Mouse (Mus musculus): ENCODE data around the gene R3hdm4. TPM values are rescaled to one million over a fixed set of nuclear protein-coding genes. Genes with fewer than 3 reads are reported as not detected.

R3hdm4 gene
- polyA plus RNA-seq, 1 experiment from 2014 or later, result 116 TPM

- peaks cover 26% of the 10 kb centered on the region; the same call in 1 of the 2 replicates for H3K36me3 ChIP-seq (ENCODE audit: control insufficient read depth, insufficient read depth, low read length)
- no peak overlapping the region for H3K9ac ChIP-seq (ENCODE audit: low read depth, low read length)
- no peak for ATAC-seq
- H3K27ac ChIP-seq (ENCODE audit: low read length), result no peak overlapping the region
- WGBS, result 85% methylated on average over 16 of the region's 16 CpGs
- H3K27me3 ChIP-seq (replicated peaks; ENCODE audit: control insufficient read depth, insufficient read depth, low read length), result no peaks in the 10 kb centered on the region
- no peaks in the 10 kb centered on the region for H3K9me3 ChIP-seq (ENCODE audit: control insufficient read depth, low read length)
- no peak overlapping the region for H3K4me2 ChIP-seq (ENCODE audit: low read depth, low read length)
- H3K4me1 ChIP-seq (ENCODE audit: control insufficient read depth, insufficient read depth, low read length), result peaks cover 78% of the 10 kb centered on the region
- H3K4me3 ChIP-seq (ENCODE audit: low read length), result no peak overlapping the region
Observed at GRCm38 (mm10) chr10:79934794-79935569, 14.0 kb upstream of the R3hdm4 start.

GRCm38 (mm10) chr10:79934272-79934721, 13.3 kb upstream of the R3hdm4 start:
- peak overlapping the region; percentile 49 for H3K27ac ChIP-seq (ENCODE audit: low read length)
- H3K9ac ChIP-seq (ENCODE audit: low read depth, low read length), result peak overlapping the region; percentile 47
- no peak overlapping the region for H3K4me3 ChIP-seq (ENCODE audit: low read length)
- no peak overlapping the region for H3K4me2 ChIP-seq (ENCODE audit: low read depth, low read length)
- H3K4me1 ChIP-seq (ENCODE audit: control insufficient read depth, insufficient read depth, low read length), result peaks cover 80% of the 10 kb centered on the region
- no peaks in the 10 kb centered on the region for H3K27me3 ChIP-seq (replicated peaks; ENCODE audit: control insufficient read depth, insufficient read depth, low read length)
- H3K9me3 ChIP-seq (ENCODE audit: control insufficient read depth, low read length), result no peaks in the 10 kb centered on the region
- WGBS, result 45% methylated on average over 13 of the region's 13 CpGs
- peaks cover 24% of the 10 kb centered on the region; the same call in 1 of the 2 replicates for H3K36me3 ChIP-seq (ENCODE audit: control insufficient read depth, insufficient read depth, low read length)
- 0 out of 2 replicates have a peak, but pooled peaks have one; percentile 4 for ATAC-seq

GRCm38 (mm10) chr10:79933861-79934260, 12.9 kb upstream of the R3hdm4 start:
- Histone ChIP-seq H3K27me3 (replicated peaks; ENCODE audit: control insufficient read depth, insufficient read depth, low read length) (no peaks in the 10 kb centered on the region), H3K4me1 (ENCODE audit: control insufficient read depth, insufficient read depth, low read length) (peaks cover 82% of the 10 kb centered on the region), H3K4me2 (ENCODE audit: low read depth, low read length) (no peak overlapping the region), H3K27ac (ENCODE audit: low read length) (peak overlapping the region; percentile 49; the same call in 1 of the 2 replicates), H3K9me3 (ENCODE audit: control insufficient read depth, low read length) (no peaks in the 10 kb centered on the region), H3K36me3 (ENCODE audit: control insufficient read depth, insufficient read depth, low read length) (peaks cover 24% of the 10 kb centered on the region; the same call in 1 of the 2 replicates), H3K4me3 (ENCODE audit: low read length) (no peak overlapping the region), H3K9ac (ENCODE audit: low read depth, low read length) (peak overlapping the region; percentile 47; the same call in 1 of the 2 replicates)
- 76% methylated on average over 6 of the region's 6 CpGs for WGBS
- no peak for ATAC-seq

GRCm38 (mm10) chr10:79933145-79933679, 12.2 kb upstream of the R3hdm4 start:
- 61% methylated on average over 9 of the region's 9 CpGs for WGBS
- H3K4me2 ChIP-seq (ENCODE audit: low read depth, low read length), result no peak overlapping the region
- peak overlapping the region; percentile 51 for H3K27ac ChIP-seq (ENCODE audit: low read length)
- no peak overlapping the region for H3K4me3 ChIP-seq (ENCODE audit: low read length)
- peaks cover 24% of the 10 kb centered on the region; the same call in 1 of the 2 replicates for H3K36me3 ChIP-seq (ENCODE audit: control insufficient read depth, insufficient read depth, low read length)
- H3K9me3 ChIP-seq (ENCODE audit: control insufficient read depth, low read length), result no peaks in the 10 kb centered on the region
- H3K4me1 ChIP-seq (ENCODE audit: control insufficient read depth, insufficient read depth, low read length), result peaks cover 86% of the 10 kb centered on the region
- H3K9ac ChIP-seq (ENCODE audit: low read depth, low read length), result 0 out of 2 replicates have a peak overlapping the region, but pooled peaks have one; percentile 25
- H3K27me3 ChIP-seq (replicated peaks; ENCODE audit: control insufficient read depth, insufficient read depth, low read length), result no peaks in the 10 kb centered on the region
- no peak for ATAC-seq

- H3K4me1 ChIP-seq (ENCODE audit: control insufficient read depth, insufficient read depth, low read length), result peaks cover 86% of the 10 kb centered on the region
- no peak for ATAC-seq
- peaks cover 21% of the 10 kb centered on the region; the same call in 1 of the 2 replicates for H3K36me3 ChIP-seq (ENCODE audit: control insufficient read depth, insufficient read depth, low read length)
- no peaks in the 10 kb centered on the region for H3K27me3 ChIP-seq (replicated peaks; ENCODE audit: control insufficient read depth, insufficient read depth, low read length)
- WGBS, result 27% methylated on average over 8 of the region's 8 CpGs
- no peaks in the 10 kb centered on the region for H3K9me3 ChIP-seq (ENCODE audit: control insufficient read depth, low read length)
- no peak overlapping the region for H3K4me3 ChIP-seq (ENCODE audit: low read length)
- H3K9ac ChIP-seq (ENCODE audit: low read depth, low read length), result peak overlapping the region; percentile 21
- H3K4me2 ChIP-seq (ENCODE audit: low read depth, low read length), result 0 out of 2 replicates have a peak overlapping the region, but pooled peaks have one; percentile 6
- peak overlapping the region; percentile 43 for H3K27ac ChIP-seq (ENCODE audit: low read length)
Observed at GRCm38 (mm10) chr10:79932736-79933135, 11.7 kb upstream of the R3hdm4 start.

- Histone ChIP-seq H3K36me3 (ENCODE audit: control insufficient read depth, insufficient read depth, low read length) (peaks cover 21% of the 10 kb centered on the region; the same call in 1 of the 2 replicates), H3K4me1 (ENCODE audit: control insufficient read depth, insufficient read depth, low read length) (peaks cover 77% of the 10 kb centered on the region), H3K27ac (ENCODE audit: low read length) (no peak overlapping the region), H3K27me3 (replicated peaks; ENCODE audit: control insufficient read depth, insufficient read depth, low read length) (no peaks in the 10 kb centered on the region), H3K4me3 (ENCODE audit: low read length) (no peak overlapping the region), H3K4me2 (ENCODE audit: low read depth, low read length) (no peak overlapping the region), H3K9me3 (ENCODE audit: control insufficient read depth, low read length) (no peaks in the 10 kb centered on the region), H3K9ac (ENCODE audit: low read depth, low read length) (0 out of 2 replicates have a peak overlapping the region, but pooled peaks have one; percentile 17)
- 70% methylated on average over 9 of the region's 9 CpGs for WGBS
- no peak for ATAC-seq
Observed at GRCm38 (mm10) chr10:79931797-79932196, 10.8 kb upstream of the R3hdm4 start.

GRCm38 (mm10) chr10:79930826-79931186, 9.8 kb upstream of the R3hdm4 start:
- H3K27me3 ChIP-seq (replicated peaks; ENCODE audit: control insufficient read depth, insufficient read depth, low read length), result no peaks in the 10 kb centered on the region
- H3K9me3 ChIP-seq (ENCODE audit: control insufficient read depth, low read length), result no peaks in the 10 kb centered on the region
- peaks cover 21% of the 10 kb centered on the region; the same call in 1 of the 2 replicates for H3K36me3 ChIP-seq (ENCODE audit: control insufficient read depth, insufficient read depth, low read length)
- 90% methylated on average over 16 of the region's 16 CpGs for WGBS
- H3K9ac ChIP-seq (ENCODE audit: low read depth, low read length), result peak overlapping the region; percentile 43; the same call in 1 of the 2 replicates
- H3K4me2 ChIP-seq (ENCODE audit: low read depth, low read length), result no peak overlapping the region
- no peak overlapping the region for H3K27ac ChIP-seq (ENCODE audit: low read length)
- ATAC-seq, result no peak
- peaks cover 72% of the 10 kb centered on the region for H3K4me1 ChIP-seq (ENCODE audit: control insufficient read depth, insufficient read depth, low read length)
- no peak overlapping the region for H3K4me3 ChIP-seq (ENCODE audit: low read length)

- Histone ChIP-seq H3K9me3 (ENCODE audit: control insufficient read depth, low read length) (no peaks in the 10 kb centered on the region), H3K9ac (ENCODE audit: low read depth, low read length) (peak overlapping the region; percentile 100; the same call in 1 of the 2 replicates), H3K27ac (ENCODE audit: low read length) (0 out of 2 replicates have a peak overlapping the region, but pooled peaks have one; percentile 15), H3K4me2 (ENCODE audit: low read depth, low read length) (peak overlapping the region; percentile 83), H3K27me3 (replicated peaks; ENCODE audit: control insufficient read depth, insufficient read depth, low read length) (no peaks in the 10 kb centered on the region), H3K4me3 (ENCODE audit: low read length) (no peak overlapping the region; the same call in 1 of the 2 replicates), H3K36me3 (ENCODE audit: control insufficient read depth, insufficient read depth, low read length) (peaks cover 21% of the 10 kb centered on the region; the same call in 1 of the 2 replicates), H3K4me1 (ENCODE audit: control insufficient read depth, insufficient read depth, low read length) (peaks cover 73% of the 10 kb centered on the region)
- no peak for ATAC-seq
- WGBS, result 86% methylated on average over 18 of the region's 18 CpGs
Observed at GRCm38 (mm10) chr10:79929967-79930825, 9.2 kb upstream of the R3hdm4 start.
